Mouse (Mus musculus) testis, adult 2 months (tissue): Measurements from ENCODE around the gene Myh1.

Source experiments
- CTCF ChIP-seq: fragments of 200-500 bp; IDR thresholded peaks from 2 replicates; pipeline ENCODE4 v1.5.1; 2012; ENCODE audit warnings: low read depth, mild to moderate bottlenecking, inconsistent platforms, low read length, moderate library complexity; ENCODE audit not compliant: control insufficient read depth, insufficient read depth, insufficient replicate concordance
- POLR2A ChIP-seq: fragments of 200-500 bp; IDR thresholded peaks from 2 replicates; pipeline ENCODE4 v1.6.1; 2012; ENCODE audit warnings: low read depth, mild to moderate bottlenecking, inconsistent platforms, low read length, moderate library complexity; ENCODE audit not compliant: control insufficient read depth

DNA sequence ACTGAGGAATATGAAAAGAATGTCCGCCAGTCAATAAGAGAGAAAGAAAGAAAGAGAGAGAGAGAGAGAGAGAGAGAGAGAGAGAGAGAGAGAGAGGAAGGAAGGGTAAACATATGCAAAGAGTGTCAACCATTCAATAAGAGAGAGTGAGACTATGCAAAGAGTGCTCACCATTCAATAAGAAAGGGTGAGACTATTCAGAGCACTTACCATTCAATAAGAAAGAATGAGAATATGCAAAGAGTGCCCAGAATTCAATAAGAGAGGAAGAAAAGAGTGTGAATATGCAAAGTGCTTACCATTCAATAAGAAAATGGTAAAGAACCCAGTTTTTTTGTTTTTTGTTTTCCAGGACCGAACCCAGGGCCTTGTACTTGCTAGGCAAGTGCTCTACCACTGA, 49.6 kb upstream of the Myh1 start:
- no peak for TF ChIP-seq CTCF
- no peak for TF ChIP-seq POLR2A
